Mouse (Mus musculus) heart, adult 9 months (tissue): ENCODE data around the gene Szrd1.
"Not testable (repeated sequence)": the region's sequence is repeated elsewhere in the genome, so short reads cannot be mapped to it uniquely, and the experiment has no call there.

Experiments
- DNase-seq, 2 experiments: peaks; one replicate each; pipeline ENCODE4 v3.0.0; 2022; ENCODE audit warnings: low spot score in 2 of 2

The Szrd1 gene

DNA sequence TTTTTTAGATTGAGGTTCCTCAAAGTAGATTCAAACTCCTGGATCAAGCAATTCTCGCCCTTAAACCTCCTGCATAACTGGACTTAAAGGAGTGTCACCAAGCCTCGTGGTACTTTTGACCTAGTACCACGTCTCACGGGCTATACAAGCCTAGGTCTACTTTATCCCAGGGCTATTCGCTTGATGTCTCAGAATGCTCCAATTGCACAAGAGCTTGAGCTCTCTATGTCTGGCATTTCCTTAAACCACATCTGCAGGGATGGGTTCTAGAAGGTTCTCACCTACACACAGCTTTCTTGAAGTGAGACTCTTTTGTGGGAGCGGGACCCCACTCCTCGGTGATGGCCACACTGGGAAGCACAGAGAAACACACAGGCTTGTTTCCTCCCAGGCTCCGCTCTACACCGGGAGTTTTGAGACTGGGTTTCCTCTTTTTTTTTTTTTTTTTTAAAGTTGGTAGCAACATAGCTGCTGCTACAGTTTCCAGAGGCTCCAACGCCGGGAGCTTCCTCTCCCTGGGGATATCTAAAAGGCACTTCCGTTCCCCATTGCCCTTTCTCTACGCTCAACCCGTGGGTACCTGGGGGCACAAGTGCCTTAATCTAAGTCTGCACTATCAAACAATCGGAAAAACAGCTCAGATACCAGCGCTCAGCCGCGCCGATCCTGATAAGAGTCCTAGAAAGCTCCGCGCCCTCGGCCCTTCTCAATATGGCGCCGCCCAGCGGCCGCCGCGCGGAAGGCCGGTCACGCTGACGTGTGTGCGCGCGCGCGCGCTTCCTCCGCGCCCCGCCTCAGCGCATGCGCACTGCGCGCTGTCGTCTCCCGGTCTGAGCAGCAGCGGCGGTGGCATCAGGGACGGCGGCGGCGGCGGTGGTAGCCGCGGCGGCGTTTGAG lies 7.8 kb upstream of the Szrd1 start, which contains the start of gene Fbxo42:
TSS of gene Fbxo42 (plus strand) at position 802 of the 897 bp plus-strand sequence.
- DNase-seq = peak; percentile 93 to 94

DNA sequence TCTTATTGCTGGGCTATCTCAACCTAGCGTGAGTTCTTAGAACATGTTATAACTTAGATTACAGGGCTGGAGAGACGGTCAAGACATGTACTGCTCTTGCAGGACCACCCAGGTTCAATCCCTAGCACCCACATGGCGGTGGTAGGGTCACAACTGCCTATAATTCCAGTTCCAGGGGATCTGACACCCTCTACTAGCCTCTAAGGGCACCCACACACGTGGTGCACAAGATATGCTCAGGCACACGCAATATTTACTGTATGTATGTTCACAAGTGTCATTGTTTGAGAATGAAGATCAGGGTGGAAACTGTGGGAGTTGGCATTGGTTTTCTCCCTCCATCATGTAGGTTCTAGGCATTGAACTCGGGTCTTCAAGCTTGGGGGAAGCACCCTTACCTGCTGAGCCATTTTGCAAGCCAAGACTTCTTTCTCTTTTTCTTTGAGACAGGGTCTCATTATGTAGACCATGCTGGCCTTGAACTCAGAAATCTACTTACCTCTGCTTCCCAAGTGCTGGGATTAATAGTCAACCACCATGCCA lies 7.0 kb upstream of the Szrd1 start:
- DNase-seq = no peak

DNA sequence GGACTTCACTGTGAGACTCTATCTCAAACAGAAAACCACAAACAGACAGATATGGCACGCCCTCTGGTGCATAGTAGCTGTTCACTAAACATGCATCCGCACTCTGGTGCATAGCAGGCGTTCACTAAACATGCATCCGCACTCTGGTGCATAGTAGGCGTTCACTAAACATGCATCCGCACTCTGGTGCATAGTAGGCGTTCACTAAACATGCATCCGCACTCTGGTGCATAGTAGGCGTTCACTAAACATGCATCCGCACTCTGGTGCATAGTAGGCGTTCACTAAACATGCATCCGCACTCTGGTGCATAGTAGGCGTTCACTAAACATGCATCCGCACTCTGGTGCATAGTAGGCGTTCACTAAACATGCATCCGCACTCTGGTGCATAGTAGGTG lies 5.5 kb upstream of the Szrd1 start:
- not testable (repeated sequence) for DNase-seq

DNA sequence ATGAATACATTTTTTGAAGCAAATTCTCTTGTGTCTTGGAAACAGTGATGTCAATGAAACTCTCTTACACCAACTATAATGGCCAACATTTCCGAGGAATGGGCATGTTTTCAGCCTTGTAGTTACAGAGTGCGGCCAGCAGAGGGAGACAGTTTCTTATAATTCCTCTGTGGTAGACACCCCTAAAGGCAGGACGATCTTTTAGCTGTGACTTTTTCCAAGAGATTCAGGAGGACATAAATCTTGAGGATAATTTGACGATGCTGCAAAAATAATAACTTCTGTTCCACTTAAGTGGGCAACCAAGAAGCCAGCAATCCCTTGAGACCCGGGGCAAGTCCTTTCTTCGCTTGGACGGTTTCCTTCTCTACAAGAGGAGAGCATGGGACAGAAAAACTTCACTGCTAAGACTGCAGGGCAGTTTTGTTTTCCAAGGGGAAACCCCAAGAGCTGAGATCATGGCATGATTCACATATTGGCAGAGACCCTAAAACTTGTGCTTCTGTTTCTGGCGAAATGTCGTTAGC lies 2.8 kb upstream of the Szrd1 start:
- DNase-seq = peak; percentile 73 to 88

DNA sequence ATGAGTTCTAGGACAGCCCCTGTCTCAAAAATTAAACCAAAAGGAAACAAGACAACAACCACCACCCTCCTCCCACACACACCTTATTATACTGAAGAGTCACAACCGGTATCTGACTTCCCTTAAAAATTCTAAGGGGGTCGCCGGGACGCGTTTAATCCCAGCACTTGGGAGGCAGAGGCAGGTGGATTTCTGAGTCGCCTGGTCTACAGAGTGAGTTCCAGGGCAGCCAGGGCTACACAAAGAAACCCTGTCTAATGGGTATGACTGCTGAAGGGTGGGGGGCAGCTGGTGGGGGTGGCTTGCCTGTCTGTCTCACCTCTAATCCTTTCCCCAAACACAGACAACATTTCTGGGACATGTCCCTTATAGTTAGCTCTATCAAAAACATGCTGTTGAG lies 1.4 kb upstream of the Szrd1 start:
- DNase-seq = no peak

DNA sequence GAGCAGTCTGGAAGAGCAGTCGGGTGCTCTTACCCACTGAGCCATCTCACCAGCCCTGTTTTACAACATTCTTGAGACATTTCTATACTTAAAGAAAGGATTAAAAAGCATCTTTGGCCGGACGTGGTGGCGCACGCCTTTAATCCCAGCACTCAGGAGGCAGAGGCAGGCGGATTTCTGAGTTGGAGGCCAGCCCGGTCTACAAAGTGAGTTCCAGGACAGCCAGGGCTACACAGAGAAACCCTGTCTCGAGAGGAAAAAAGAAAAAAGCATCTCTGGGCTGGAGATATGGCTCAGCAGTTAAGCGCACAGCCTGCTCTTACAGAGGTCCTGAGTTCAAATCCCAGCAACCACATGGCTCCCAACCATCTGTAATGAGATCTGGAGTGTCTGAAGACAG lies 779 bp upstream of the Szrd1 start:
- not testable (repeated sequence) for DNase-seq

DNA sequence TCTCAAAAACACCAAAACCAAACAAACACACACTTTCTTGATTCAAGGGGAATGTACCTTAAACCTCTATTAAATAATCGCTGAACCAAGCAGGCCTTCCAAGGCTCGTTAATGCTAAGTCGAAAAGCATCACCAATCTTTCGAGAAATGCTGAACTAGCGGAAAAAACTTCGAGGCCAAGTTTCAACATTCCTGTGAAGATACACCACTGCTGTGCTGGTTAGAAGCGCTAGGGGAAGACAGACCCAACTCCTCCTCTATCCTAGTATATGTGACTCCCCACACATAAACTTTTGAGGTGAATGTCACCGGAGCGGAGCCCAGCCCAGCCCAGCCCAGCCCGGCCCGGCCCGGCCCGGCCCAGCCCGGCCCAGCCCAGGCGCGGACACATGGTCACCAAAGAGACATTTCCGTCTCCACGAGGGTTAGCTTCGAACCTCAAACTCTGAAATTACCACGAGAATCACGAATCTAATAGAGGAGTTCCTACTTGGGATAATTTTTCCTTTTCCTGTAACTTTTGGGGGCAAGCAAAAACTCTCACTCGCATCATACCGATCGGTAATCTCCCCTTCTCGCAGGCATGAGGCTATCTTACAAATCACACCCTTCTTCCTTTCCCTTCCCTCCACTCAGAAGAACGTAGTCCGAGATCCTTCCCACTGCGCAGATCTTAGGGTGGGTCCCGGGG lies 1.0 kb downstream of the Szrd1 start:
- DNase-seq = no peak

DNA sequence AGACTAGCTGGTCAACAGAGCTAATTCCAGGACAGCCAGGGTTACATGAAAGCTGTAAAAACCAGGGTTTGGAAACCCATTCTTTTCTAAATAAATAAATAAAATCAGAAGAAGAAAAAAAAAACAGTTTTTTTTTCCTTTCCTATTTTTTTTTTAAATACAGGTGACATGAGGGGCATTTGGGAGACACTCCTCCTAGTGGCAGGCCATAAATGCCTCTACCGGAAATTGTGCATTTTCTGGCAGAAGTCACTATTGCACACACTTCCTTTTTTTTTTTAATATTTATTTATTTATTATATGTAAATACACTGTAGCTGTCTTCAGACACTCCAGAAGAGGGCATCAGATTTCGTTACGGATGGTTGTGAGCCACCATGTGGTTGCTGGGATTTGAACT lies 1.8 kb downstream of the Szrd1 start:
- not testable (repeated sequence) for DNase-seq

DNA sequence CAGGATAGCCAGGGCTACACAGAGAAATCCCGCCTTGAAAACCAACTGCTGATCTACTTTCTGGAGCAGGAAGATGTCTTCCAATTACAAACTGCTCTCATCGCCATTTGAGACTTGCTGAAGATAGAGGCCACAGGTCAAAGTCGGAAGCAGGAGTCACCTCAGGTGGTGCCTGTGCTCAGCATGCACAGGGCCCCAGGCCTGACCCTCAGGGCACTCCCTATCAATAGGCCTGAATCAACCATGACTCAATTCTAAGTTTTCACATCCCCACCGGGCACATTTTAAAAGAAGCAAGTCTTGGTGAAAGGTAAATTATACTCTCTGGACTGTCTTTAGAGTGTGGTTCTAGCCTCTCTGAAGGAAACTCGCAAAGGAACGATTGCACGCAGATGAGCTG lies 3.4 kb downstream of the Szrd1 start:
- no peak for DNase-seq

DNA sequence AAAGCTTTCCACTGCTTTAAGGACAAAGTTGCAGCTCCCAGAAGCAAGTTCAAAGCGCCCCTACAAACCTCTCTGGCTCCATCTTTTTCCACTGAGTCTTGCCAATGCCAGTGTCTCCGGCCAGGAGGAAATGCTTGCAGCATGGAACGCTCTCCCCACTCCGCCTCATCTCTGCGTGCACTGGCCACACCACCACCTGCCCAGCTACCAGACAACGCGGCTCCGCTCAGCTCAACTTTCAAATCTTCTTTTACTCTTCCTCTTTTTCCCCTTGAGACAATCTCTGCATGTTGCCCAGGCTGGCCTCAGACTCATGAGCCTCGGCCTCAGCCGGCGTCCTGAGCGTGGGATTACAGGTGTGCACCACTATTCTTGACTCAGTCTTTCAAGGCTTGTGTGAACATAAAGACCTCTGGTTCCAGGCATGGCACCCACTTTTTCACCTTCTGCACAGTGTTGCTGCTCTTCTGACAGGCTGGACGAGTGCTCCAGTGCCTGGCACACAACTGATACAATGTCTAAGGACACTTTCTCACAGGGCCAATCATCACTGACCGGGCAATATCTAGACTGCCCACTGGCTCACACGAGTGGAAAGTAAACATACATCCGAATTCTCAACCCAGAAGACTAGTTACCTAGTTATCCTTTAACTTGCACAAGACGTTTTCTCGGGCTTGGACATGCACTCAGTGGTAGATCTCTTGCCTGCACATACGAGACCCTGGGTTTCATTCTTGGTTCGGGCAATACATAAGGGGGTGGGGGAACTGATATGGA lies 4.6 kb downstream of the Szrd1 start:
- peak in 1 of 2 experiments; percentile 52 for DNase-seq

DNA sequence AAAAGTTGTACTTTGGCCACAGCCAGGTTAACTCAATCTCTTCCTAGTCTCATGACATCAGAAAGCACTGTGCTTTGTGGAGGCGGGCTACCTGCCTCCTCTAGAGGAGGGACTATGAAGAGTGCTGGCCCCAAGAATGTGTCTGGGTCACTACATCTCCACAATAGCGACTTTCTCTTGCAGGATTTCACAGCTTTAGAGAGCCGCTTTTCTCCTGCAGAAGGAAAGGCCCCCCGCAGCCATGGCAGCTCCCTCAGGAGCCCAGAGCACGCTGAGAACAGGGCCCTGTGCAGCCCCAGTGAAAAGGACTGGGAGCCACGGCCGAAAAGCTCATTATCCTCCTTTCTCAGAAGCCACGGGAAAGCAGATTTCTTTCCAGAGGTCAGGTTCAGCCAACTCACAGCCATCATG lies 5.5 kb downstream of the Szrd1 start:
- DNase-seq = no peak

DNA sequence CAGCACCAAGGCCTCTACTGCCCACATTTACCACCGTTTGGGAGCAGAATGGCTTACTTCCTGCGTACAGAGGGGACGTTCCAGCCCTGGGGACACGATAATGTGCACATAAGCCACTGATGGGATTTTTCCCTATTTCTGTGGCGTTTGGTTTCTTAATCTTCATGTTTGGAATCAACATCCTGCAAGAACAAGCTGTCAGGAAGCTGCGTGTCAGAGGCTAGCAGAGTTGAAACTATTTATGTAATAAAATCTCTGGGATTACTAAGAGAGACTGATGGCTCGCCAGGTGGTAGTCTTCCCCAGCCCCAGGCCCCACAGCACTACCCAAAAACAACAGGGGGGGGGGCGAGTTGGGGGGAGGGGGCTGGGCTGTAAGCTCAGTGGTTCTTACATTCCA lies 6.3 kb downstream of the Szrd1 start:
- DNase-seq = no peak

DNA sequence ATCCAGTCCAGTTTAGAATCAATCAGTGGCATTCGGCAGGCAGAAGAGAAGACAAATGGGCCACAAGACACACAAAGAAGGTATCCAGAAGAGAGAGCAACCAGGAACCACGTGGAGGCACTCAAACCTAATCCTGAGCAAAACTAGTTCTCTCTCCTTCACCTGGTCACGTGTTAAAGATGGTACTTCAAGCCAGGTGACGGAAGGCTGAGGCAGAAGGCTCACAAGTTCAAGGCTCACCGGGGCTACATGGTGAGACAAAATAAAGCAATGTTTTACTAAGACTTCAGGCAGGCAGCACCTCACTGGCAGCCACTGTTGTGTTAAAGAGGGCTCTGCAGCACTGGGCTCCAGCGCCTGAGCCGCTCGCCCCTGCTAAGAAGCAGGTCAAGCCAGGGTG lies 7.4 kb downstream of the Szrd1 start:
- DNase-seq = no peak

DNA sequence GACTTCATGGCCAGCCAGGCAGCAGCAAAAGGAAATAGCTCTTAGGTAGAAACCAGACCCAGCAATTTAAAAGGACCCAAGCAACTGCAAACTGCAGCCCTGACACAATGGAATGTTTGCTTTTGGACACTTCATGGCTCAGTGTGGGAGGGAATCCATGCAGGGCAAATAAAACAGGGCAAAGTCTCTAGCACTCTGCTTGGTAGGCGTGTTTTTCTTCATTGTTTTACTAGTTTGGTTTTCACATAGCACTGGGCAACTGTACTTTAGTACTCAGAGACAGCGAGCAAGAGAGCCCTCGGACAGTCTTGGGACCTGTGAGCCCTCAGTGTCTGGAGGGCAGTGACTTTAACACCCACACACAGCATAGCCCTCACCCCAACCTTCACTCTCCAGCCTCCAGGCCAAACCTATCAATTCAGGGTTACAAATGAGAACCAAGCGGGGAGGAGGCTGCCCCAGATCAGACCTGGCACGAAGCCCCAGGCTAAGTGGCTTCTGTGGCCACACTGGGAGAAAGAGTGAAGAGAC lies 8.0 kb downstream of the Szrd1 start:
- DNase-seq = no peak

DNA sequence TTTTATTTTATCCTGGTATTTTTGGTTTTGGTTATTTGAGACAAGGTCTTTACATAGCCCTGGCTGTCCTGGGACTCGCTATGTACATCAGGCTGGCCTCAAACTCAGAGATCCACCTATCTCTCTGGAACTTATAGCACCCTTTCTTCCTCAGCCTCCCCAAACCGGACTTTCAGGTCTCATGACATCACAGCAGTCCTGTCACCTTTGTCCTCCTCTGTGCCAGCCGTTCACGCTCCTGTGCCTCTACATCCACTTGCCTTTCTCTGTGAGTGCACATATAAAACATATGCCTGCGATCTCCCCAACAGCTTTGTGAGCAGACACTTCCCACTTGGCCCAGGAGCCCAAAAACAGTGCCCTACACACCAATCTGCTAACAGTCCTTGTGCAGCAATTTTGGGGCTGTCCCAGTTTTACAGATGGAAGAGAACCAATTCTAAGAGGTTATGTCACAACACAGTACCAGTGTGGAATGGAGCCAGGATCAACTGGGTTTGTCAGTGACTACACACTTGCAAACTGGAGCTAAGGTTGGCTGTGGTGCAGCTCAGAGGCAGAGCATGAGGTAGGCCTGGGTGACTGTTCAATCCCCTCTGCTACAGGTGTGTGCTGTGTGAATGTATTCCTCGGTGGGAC lies 8.8 kb downstream of the Szrd1 start:
- no peak for DNase-seq

DNA sequence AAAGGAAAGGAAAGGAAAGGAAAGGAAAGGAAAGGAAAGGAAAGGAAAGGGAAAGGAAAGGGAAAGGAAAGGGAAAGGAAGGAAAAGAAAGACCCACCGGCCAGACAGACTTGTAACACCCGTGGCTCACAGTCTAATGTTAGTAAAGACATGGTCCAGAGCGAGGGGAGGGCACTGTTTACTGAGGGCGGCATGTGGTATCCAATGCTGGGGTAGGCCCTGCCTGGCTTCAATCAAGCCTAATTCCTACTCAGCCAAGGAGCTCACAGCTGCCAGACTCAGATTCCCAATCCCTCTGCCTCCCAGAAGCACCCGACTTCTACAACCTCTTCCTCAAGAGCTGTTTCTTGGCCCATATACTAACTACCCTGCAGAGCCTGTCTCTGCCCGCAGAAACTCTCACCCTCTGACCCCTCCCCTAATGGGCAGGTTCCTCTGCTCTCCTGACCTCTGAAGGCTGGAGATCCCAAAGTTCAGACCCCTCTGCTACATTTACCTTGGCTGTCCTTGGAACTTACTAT lies 10.3 kb downstream of the Szrd1 start:
- DNase-seq = no peak

DNA sequence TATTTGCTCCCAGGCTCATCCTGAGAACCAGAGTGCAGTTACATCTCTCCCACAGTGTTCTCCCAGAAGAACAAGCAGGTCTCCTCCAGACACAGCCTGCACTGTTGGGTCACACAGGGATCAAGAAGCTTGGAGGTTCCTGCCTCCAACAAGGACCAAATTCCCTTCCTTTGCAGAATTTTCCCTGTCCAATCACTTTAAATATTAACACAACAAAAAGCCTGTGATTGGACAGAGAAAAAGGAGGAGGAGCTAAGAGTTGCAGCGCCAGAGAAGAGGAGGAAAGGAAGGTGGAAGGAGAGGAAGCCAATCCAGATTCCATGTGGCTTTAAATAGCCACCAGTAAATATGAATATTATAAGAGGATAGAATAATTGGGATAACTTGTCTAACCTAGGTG lies 16.5 kb downstream of the Szrd1 start:
- DNase-seq = no peak

DNA sequence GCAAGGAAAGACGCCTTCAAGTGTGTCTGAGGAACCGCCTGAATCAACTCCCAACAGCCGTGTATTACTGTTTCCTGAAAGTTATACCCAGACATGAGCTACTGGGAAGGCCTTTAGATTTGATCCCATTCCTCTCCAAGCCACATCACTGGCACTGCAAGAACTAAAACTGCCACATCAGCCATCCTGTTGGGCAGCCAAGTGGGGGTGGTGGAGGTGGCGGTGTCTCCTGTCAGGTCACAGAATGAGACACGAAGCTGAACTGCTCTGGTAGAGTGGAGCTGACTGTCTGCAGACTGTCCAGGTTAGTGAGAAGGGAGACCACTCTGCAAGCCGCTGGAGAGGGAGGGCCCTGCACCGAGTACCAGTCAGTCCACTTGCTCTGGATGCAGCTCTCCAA lies 16.9 kb downstream of the Szrd1 start:
- DNase-seq = no peak

DNA sequence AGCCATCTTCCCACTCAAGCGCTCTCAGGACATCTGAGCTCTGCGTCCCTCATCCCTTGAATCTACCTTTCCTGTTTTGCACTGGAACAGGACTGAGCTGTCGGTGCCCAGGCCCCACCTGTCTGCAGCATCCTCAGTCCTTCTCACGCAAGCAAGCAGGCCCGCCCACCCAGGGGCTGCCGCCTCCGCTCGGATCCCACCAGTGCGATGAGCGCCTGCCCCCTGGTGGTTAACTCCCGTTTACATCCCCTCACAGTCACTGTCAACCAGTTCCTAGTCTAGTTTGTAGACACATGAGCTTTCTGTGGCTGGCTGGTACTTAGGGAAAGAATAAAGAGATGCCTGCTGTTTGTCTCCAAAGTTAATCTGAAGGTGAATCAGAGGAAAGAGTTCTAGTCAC lies 18.9 kb downstream of the Szrd1 start:
- DNase-seq = no peak

DNA sequence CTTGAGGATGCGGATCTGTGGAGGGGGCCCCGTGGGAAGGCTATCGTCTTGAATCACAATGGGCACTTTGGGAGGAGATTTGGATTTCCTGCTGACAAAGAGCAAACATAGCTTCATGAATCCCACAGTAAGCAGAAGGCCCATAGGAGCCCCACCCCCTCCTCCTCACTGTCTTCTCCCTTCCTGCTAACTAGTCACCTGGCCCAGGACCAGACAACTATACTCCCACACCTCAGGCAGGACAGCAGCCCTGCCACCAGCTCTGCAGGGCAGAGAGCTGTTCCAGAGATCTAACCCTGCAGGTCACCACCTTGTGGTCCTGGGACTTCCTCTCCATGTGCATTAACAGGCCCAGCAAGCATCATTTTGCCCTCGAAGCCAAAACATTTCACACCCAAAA lies 20.9 kb downstream of the Szrd1 start:
- DNase-seq = no peak

DNA sequence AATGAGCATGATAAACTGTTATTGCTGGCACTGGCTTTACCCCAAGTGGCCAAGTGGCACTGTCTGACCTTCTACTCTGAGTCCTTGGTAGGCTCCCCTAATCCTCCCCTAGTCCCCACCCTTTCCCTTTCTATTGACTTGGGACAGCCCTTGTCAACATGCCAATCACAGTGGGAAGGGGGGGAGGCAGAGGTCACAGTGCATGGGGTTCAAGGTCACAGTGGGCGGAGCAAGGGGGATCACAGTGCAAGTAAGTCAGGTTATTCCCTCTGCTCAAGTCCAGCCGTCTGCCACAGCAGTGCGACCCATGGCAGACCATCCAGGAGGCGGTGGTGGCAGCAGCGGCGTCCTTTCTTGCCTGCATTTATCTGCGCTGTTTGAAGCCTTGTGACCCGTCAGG lies 24.2 kb downstream of the Szrd1 start:
- no peak for DNase-seq
